Mouse (Mus musculus) effector memory CD4-positive, alpha-beta T cell, adult 5 months (primary cell): ENCODE data around the gene Gm6309. TPM values are rescaled to one million over a fixed set of nuclear protein-coding genes. Genes with fewer than 3 reads are reported as not detected.

ENCODE experiments used
- polyA plus RNA-seq: library from polyadenylated mRNA; unstranded; fragments of 100-300 nt; shearing (Covaris generic); gene quantifications from one replicate; pipeline ENCODE4 v1.2.1, GENCODE M21; 2017

Gene Gm6309
- polyA plus RNA-seq = not detected

GRCm38 (mm10) chr5:146170621-146171020, at the start of gene Gm6309:
Gene Gm6309 (minus strand): TSS chr5:146170721.

GRCm38 (mm10) chr5:146185204-146185603, 14.7 kb upstream of the Gm6309 start, which contains the start of gene 1700001J03Rik:
Gene 1700001J03Rik (minus strand): TSS chr5:146185304.

DNA sequence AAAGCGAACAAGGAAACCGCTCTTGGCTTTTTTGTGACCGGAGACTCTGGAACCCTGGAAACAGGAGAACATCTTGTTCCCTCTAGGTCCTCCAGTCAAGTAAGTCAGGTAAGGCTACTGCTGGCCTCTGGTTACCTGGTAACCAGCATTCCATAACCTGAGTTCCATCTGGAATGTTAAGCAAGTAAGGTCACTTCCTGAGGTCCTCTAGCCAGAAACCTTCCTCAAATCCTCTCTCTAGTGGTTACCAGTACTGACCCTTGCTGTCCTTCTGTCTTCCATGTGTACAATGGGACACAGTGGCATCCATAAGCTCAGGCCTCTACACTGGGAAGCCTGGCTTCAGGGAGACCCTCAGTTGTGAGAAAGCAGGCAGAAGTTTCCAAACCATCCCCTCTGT, 10.1 kb downstream of the Gm6309 start, which contains the start of gene Gm5565:
Gm5565 (minus strand) TSS at position 101 of the 400 bp plus-strand sequence.

Other genes with a start within 250 kb of the Gm6309 start
- gene Cyp3a25, start 161.1 kb downstream of the Gm6309 start, polyA plus RNA-seq = not detected
- not detected for gene Cyp3a59, start 91.5 kb downstream of the Gm6309 start, polyA plus RNA-seq
- not detected for gene Gm5565, start 10.2 kb downstream of the Gm6309 start, polyA plus RNA-seq
- not detected for gene 1700001J03Rik, start 14.6 kb upstream of the Gm6309 start, polyA plus RNA-seq
- 71.3 TPM for gene Rnf6, start 50.8 kb upstream of the Gm6309 start, polyA plus RNA-seq
- 16.6 TPM for gene Cdk8, start 60.5 kb upstream of the Gm6309 start, polyA plus RNA-seq
- gene Wasf3, start 214.3 kb upstream of the Gm6309 start, polyA plus RNA-seq = not detected